Mouse (Mus musculus) olfactory bulb, adult 2 months (tissue): ENCODE measurements around the gene Hmbs.

ENCODE experiments used
- CTCF ChIP-seq: fragments of 200-500 bp; IDR thresholded peaks from 2 replicates; pipeline ENCODE4 v1.5.1; 2012; ENCODE audit warnings: low read depth, mild to moderate bottlenecking, low read length, moderate library complexity; ENCODE audit not compliant: insufficient read depth
- POLR2A ChIP-seq: fragments of 200-500 bp; IDR thresholded peaks from 2 replicates; pipeline ENCODE4 v1.6.1; 2012; ENCODE audit warnings: mild to moderate bottlenecking, low read depth, low read length, moderate library complexity; ENCODE audit not compliant: insufficient read depth

DNA sequence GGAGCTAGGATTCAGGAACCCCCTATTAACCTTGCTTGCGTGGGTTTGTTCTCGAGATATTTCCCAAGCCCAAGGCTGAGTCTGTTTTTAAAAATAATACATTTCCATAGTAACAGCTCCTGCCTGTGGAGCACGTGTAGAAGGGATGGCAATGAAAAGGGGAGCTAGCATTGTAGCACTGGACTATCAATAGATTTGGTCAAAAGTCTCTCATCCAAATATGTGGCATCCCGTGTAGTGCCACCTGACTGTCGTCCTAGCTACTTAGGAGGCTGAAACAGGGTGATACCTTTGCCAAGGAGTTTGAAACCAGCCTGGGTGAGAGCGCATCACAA, 23.3 kb downstream of the Hmbs start:
- TF ChIP-seq CTCF (no peak), POLR2A (no peak)
